Mouse (Mus musculus) right cerebral cortex, postnatal 14 days (tissue): ENCODE results near the gene H2-M10.2.
"Not testable (repeated sequence)": the region's sequence is repeated elsewhere in the genome, so short reads cannot be mapped to it uniquely, and the experiment has no call there.

Experiments
- DNase-seq: peaks from one replicate; pipeline ENCODE4 v3.0.0; 2022

H2-M10.2 gene

GRCm38 (mm10) chr17:36248886-36249285 is 37.4 kb downstream of the H2-M10.2 start:
- no peak for DNase-seq

DNA sequence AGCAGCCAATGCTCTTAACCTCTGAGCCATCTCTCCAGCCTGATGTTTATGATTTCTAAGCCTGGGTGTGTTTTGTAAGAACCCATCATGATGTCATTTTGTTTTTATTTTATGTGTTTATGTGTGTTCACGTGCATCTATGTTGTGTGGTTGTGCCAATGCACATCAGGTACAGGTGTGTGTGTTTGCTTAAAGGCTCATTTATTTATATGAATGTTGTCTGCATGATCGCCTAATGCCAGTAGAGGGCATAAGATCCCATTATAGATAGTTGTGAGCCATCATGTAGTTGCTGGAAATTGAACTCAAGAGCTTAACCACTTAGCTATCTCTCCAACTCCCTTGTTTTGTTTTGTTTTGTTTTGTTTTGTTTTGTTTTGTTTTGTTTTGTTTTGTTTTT is 40.5 kb downstream of the H2-M10.2 start:
- no peak for DNase-seq

DNA sequence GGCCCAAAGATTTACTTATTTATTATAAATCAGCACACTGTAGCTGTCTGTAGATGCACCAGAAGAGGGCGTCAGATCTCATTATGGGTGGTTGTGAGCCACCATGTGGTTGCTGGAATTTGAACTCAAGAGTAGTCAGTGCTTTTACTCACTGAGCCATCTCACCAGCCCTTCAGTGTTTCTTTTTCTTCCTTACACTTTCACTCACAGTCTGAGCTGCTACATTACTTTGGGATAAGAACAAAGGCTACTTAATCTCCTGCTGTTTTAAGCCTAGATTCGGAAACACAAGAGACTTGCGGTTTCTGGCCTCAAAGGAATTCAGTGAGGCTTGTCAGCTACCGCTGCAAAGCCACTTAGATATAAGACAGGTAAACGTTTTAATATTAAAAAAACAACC is 42.3 kb downstream of the H2-M10.2 start:
- DNase-seq = no peak

GRCm38 (mm10) chr17:36240637-36241213 is 45.6 kb downstream of the H2-M10.2 start:
- DNase-seq = no peak

DNA sequence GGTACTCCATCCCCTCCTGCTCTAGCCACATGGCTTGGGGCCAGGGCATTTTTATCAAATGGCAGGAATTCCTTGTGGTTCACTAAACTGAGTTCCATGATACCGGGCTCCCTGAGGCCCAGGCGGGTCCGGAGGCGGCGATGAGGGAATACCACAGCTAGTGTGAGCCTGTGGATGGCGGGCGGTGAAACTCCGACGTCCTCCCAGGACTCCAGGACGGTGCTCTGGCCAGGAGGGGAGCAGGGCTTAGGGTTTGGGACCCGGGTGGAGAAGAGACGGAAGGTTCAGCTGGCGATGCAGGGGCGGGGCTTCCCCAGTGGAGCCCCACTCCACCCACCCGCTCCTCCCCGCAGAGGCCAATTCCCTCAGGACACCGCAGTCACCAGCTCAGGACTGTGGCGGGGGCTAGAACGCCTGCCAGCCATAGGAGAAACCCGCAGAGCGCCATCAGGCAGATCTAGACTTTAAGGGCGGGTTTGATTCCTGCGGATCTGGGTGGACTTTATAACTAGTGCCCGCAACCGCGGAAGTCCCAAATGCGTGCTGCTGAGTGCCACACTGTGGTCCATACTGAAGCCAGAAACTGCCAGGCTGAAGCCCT is 48.9 kb downstream of the H2-M10.2 start:
- no peak for DNase-seq

GRCm38 (mm10) chr17:36235300-36235699 is 51.0 kb downstream of the H2-M10.2 start:
- DNase-seq = not testable (repeated sequence)
